Comparison of ENCODE assay signal across 8 mouse cellular contexts in the genomic region with DNA sequence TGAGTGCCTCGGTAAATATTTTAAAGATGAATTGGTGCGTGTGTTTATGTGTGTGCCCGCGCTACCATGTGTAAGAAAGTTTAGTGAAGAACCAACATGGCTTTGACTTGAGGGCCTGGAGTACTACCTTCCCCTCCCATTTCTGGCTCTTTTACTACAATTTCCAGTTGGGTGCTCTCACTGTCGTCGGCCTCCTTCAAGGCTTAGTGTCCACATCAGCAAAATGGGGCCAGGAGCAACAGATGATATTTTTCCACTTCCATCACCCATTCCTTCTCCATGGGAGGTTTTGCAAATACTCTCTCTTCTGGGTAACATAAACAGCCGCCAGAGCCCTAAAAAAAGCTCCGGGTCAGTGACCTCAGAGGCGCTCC. TPM values are rescaled to one million over a fixed set of nuclear protein-coding genes. Genes with fewer than 3 reads are reported as not detected.
A peak's percentile ranks its signal among the peaks of the same experiment; 100 is the strongest.
DNase-seq lines count a peak whose midpoint lies in the region; ATAC-seq and TF ChIP-seq lines count a peak whose summit lies in the region.

No protein-coding gene starts in this region.

- no peaks in the 10 kb centered on the region for H3K27me3 ChIP-seq in kidney, adult 2 months (replicated peaks; ENCODE audit: control insufficient read depth, insufficient read depth, low read length)
- no peaks in the 10 kb centered on the region for H3K27me3 ChIP-seq in hindbrain, embryonic 15.5 days
- H3K27me3 ChIP-seq in midbrain, embryonic 14.5 days (ENCODE audit: control insufficient read depth, insufficient read depth, low read length): no peaks in the 10 kb centered on the region

- H3K4me1 ChIP-seq in kidney, adult 2 months (ENCODE audit: control insufficient read depth, insufficient read depth, low read length): peaks cover 5% of the 10 kb centered on the region; the same call in 1 of the 2 replicates
- peaks cover 29% of the 10 kb centered on the region for H3K4me1 ChIP-seq in bone marrow macrophage, adult 2 months (ENCODE audit: control insufficient read depth, insufficient read depth, low read length)
- H3K4me1 ChIP-seq in hindbrain, embryonic 15.5 days (replicated peaks): peaks cover 33% of the 10 kb centered on the region
- no peaks in the 10 kb centered on the region for H3K4me1 ChIP-seq in midbrain, embryonic 14.5 days (ENCODE audit: control insufficient read depth, insufficient read depth, low read length)

- ATAC-seq in hindbrain, embryonic 15.5 days (ENCODE audit: low FRiP score, low read depth): no peak
- peak; percentile 1; the same call in 1 of the 2 replicates for ATAC-seq in midbrain, embryonic 14.5 days (ENCODE audit: low FRiP score, low TSS enrichment)

- no peak for TF ChIP-seq POLR2A in kidney, adult 2 months (IDR thresholded peaks at IDR 0.05; ENCODE audit: low read depth, low read length)
- TF ChIP-seq POLR2A in bone marrow macrophage, adult 2 months (IDR thresholded peaks at IDR 0.05; ENCODE audit: borderline replicate concordance, low read depth, low read length): no peak

- no peak for TF ChIP-seq CTCF in kidney, adult 2 months (conservative IDR thresholded peaks at IDR 0.05; ENCODE audit: insufficient read depth, insufficient read length, low read depth, low read length)
- TF ChIP-seq CTCF in bone marrow macrophage, adult 2 months (IDR thresholded peaks at IDR 0.05; ENCODE audit: low read depth, low read length): no peak

- no peaks in the 10 kb centered on the region for H3K36me3 ChIP-seq in kidney, adult 2 months (ENCODE audit: control insufficient read depth, insufficient read depth, low read length)
- H3K36me3 ChIP-seq in hindbrain, embryonic 15.5 days: no peaks in the 10 kb centered on the region
- no peaks in the 10 kb centered on the region for H3K36me3 ChIP-seq in midbrain, embryonic 14.5 days (ENCODE audit: control insufficient read depth, insufficient read depth, low read length)

- peak overlapping the region; percentile 81 for H3K4me2 ChIP-seq in hindbrain, embryonic 15.5 days
- H3K4me2 ChIP-seq in midbrain, embryonic 14.5 days (ENCODE audit: low read length): peak overlapping the region; percentile 96

- no peak for DNase-seq in kidney, adult 2 months
- DNase-seq in kidney, adult 9 months: no peak
- DNase-seq in midbrain, embryonic 14.5 days: no peak
- no peak for DNase-seq in adrenal gland, adult 18-20 months (ENCODE audit: low spot score in 2 of 2)
- DNase-seq in yolk sac, embryonic 10.5 days (ENCODE audit: low spot score): no peak
- DNase-seq in retina, postnatal 1 day: no peak

- H3K9ac ChIP-seq in hindbrain, embryonic 15.5 days: peak overlapping the region; percentile 79
- H3K9ac ChIP-seq in midbrain, embryonic 14.5 days (replicated peaks; ENCODE audit: low read length): peak overlapping the region; percentile 89

- no peaks in the 10 kb centered on the region for H3K9me3 ChIP-seq in hindbrain, embryonic 15.5 days
- H3K9me3 ChIP-seq in midbrain, embryonic 14.5 days (ENCODE audit: control insufficient read depth, low read length): no peaks in the 10 kb centered on the region

- H3K4me3 ChIP-seq in kidney, adult 2 months (ENCODE audit: insufficient read depth, low read depth, low read length): peak overlapping the region; percentile 96
- H3K4me3 ChIP-seq in bone marrow macrophage, adult 2 months (ENCODE audit: insufficient read depth, low read length): peak overlapping the region; percentile 63
- H3K4me3 ChIP-seq in hindbrain, embryonic 15.5 days: peak overlapping the region; percentile 97
- peak overlapping the region; percentile 90 for H3K4me3 ChIP-seq in midbrain, embryonic 14.5 days (replicated peaks; ENCODE audit: low read depth, low read length)

- peak overlapping the region; percentile 99 for H3K27ac ChIP-seq in kidney, adult 2 months (ENCODE audit: insufficient read depth, low read depth, low read length)
- peak overlapping the region; percentile 70 for H3K27ac ChIP-seq in bone marrow macrophage, adult 2 months (ENCODE audit: insufficient read depth, low read depth, low read length)
- H3K27ac ChIP-seq in hindbrain, embryonic 15.5 days (replicated peaks): peak overlapping the region; percentile 83
- peak overlapping the region; percentile 78 for H3K27ac ChIP-seq in midbrain, embryonic 14.5 days (replicated peaks; ENCODE audit: low read depth, low read length)

- 20% methylated on average over 9 of the region's 9 CpGs for WGBS in kidney, adult 2 months
- 19% methylated on average over 9 of the region's 9 CpGs for WGBS in hindbrain, embryonic 15.5 days
- WGBS in midbrain, embryonic 14.5 days: 19% methylated on average over 9 of the region's 9 CpGs

RNA-seq across cellular contexts. Expression of a gene that starts 0.6 kb away (rescaled TPM):
- 26.5 and 27.1 TPM in 2 replicates for polyA plus RNA-seq in kidney, adult 2 months (2012; rRNA removed)
- 58.3 and 69.4 TPM in 2 replicates for polyA plus RNA-seq in bone marrow macrophage, adult 2 months (2012; ENCODE audit: insufficient read depth, insufficient read length, missing spikeins)
- polyA plus RNA-seq in hindbrain, embryonic 15.5 days (2015; fragmentation: Nextera tagmentation; extraction: Ambion mirVana): 11.2 TPM in 2 replicates
- polyA plus RNA-seq in midbrain, embryonic 14.5 days (2014; fragmentation: Nextera tagmentation; extraction: Ambion mirVana): 12.0 and 16.1 TPM in 2 replicates
- total RNA-seq in adrenal gland, adult 18-20 months (2021): 10 to 100 TPM; 85.2 to 95.7 TPM
